Mouse (Mus musculus): ENCODE data around the gene Sirpa. TPM values are rescaled to one million over a fixed set of nuclear protein-coding genes. Genes with fewer than 3 reads are reported as not detected.
A peak's percentile ranks its signal among the peaks of the same experiment; 100 is the strongest.

The Sirpa gene
- polyA plus RNA-seq, 1 experiment from 2014 or later = 16.9 TPM

DNA sequence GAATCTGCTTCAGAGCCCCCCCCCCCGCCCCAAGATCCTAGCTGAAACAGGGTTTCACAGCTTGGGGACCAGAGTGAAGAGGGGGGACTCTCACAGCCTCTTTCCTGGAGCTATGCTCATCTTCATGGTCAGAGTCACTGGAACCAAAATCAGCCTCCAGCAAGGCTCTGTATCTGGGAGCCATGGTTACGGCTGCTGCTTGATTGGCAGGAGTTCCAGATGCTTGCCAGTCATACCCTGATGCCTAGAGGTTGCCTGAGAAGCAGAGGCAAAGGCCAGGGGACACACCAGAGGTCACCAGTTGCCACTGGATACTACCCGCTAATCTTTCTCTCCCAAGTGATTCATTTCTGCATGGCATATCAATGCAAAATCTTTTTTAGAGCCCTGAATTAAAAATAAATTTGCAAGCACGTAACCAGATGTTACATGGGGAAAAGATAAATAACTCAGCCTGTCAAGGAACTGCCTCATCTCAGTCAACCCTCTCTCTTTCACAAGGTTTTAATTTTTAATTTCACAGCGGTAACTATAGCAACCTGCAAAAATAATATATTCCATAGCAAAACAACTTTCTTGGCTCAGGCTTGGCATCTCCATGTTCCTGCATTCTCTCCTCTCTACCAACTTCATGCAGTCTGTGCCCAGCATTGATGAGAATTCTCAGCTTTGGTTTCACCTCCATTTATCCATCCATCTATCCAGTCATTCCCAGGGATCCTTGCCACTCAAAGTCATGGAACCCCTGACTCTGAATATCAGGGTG is 28.5 kb upstream of the Sirpa start:
- H3K9me3 ChIP-seq (replicated peaks) = no peaks in the 10 kb centered on the region
- no peaks in the 10 kb centered on the region for H3K4me1 ChIP-seq
- WGBS = 74% methylated on average over 5 of the region's 5 CpGs
- ATAC-seq = 0 out of 2 replicates have a peak, but pooled peaks have one; percentile 30
- H3K36me3 ChIP-seq (ENCODE audit: poor library complexity, severe bottlenecking) = no peaks in the 10 kb centered on the region
- H3K4me3 ChIP-seq = no peak overlapping the region
- no peaks in the 10 kb centered on the region for H3K27me3 ChIP-seq
- no peak overlapping the region for H3K27ac ChIP-seq
- no peak overlapping the region for H3K9ac ChIP-seq
- H3K4me2 ChIP-seq = no peak overlapping the region

DNA sequence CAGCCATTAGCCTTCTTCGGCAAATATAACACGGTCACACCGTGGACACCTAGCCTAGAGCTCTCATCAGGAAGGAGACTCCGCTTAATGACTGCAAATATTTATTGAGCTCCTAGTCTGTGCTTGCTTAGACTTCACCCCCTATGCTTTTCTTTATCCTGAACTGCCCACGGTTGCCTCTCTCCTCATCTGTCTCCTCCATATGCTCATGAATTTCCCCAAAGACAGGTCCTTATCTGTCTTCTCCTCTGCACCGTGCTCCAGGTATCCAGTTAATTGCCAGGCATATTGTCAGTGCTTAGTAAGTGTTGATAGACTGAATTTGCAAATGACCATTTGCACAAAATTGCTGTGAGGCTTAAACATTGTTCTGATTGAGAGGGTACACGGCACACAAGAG is 23.5 kb upstream of the Sirpa start:
- Histone ChIP-seq H3K36me3 (ENCODE audit: poor library complexity, severe bottlenecking) (no peaks in the 10 kb centered on the region), H3K27ac (no peak overlapping the region), H3K9me3 (replicated peaks) (no peaks in the 10 kb centered on the region), H3K4me2 (no peak overlapping the region), H3K27me3 (no peaks in the 10 kb centered on the region), H3K4me3 (no peak overlapping the region), H3K4me1 (peaks cover 11% of the 10 kb centered on the region), H3K9ac (no peak overlapping the region)
- 83% methylated on average over 7 of the region's 7 CpGs for WGBS
- no peak for ATAC-seq

DNA sequence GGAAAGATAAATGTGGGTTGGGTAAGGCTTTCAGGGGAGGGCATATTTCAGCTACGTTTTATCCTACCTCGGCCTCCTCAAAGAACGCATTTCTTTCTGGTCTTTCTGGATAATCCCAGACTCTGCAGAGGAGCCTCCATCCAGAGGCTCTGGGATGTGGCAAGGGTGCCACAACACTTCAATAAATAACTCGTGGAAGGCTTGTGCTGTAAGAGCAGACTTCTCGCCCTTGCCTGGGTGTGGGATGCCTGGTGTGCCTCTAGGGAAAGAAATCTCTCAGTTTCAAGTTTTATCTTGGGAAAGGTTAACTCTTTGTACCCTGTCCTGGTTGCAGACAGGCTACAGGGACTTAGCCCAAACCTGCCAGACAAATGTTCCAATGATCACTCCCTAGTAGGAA is 23.1 kb upstream of the Sirpa start:
- no peaks in the 10 kb centered on the region for H3K27me3 ChIP-seq
- H3K27ac ChIP-seq = no peak overlapping the region
- H3K36me3 ChIP-seq (ENCODE audit: poor library complexity, severe bottlenecking) = no peaks in the 10 kb centered on the region
- no peak overlapping the region for H3K9ac ChIP-seq
- 81% methylated on average over 5 of the region's 5 CpGs for WGBS
- H3K9me3 ChIP-seq (replicated peaks) = no peaks in the 10 kb centered on the region
- ATAC-seq = no peak
- no peak overlapping the region for H3K4me3 ChIP-seq
- no peak overlapping the region for H3K4me2 ChIP-seq
- H3K4me1 ChIP-seq = peaks cover 16% of the 10 kb centered on the region

- H3K4me1 ChIP-seq = peaks cover 25% of the 10 kb centered on the region
- WGBS = 6% methylated on average over 4 of the region's 4 CpGs
- H3K4me3 ChIP-seq = peak overlapping the region; percentile 34
- peak overlapping the region; percentile 54 for H3K9ac ChIP-seq
- H3K9me3 ChIP-seq (replicated peaks) = no peaks in the 10 kb centered on the region
- peak; percentile 60 for ATAC-seq
- peak overlapping the region; percentile 74 for H3K27ac ChIP-seq
- H3K36me3 ChIP-seq (ENCODE audit: poor library complexity, severe bottlenecking) = no peaks in the 10 kb centered on the region
- peak overlapping the region; percentile 68 for H3K4me2 ChIP-seq
- H3K27me3 ChIP-seq = no peaks in the 10 kb centered on the region
Measured at GRCm38 (mm10) chr2:129573701-129574273, 18.8 kb upstream of the Sirpa start.

- Histone ChIP-seq H3K27me3 (no peaks in the 10 kb centered on the region), H3K9ac (peak overlapping the region; percentile 54), H3K27ac (peak overlapping the region; percentile 74), H3K4me3 (peak overlapping the region; percentile 34), H3K9me3 (replicated peaks) (no peaks in the 10 kb centered on the region), H3K36me3 (ENCODE audit: poor library complexity, severe bottlenecking) (no peaks in the 10 kb centered on the region), H3K4me1 (peaks cover 25% of the 10 kb centered on the region), H3K4me2 (peak overlapping the region; percentile 68)
- 4% methylated on average over 24 of the region's 24 CpGs for WGBS
- peak; percentile 91 for ATAC-seq
Measured at GRCm38 (mm10) chr2:129574395-129575046, 18.1 kb upstream of the Sirpa start.

DNA sequence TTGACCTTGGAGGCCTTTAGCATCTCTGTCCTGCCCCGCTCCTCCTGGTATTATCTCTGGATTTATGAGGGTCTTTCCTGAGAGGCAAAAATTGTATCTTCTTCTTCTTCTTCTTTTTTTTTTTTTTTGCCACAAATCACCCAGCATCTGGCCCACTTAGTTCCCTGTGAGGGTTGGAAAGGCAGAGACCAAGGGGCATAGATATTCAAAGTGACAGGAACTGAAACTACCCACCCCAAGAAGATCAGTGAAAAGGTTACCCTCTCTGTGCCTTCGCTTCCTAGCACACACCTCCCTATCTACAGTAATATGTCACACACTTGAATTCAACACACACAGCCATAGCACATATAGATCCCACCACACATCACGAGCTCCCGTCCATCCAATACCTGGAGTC is 17.5 kb upstream of the Sirpa start:
- peak overlapping the region; percentile 54; the same call in 1 of the 2 replicates for H3K9ac ChIP-seq
- no peaks in the 10 kb centered on the region for H3K27me3 ChIP-seq
- no peak overlapping the region for H3K4me3 ChIP-seq
- H3K36me3 ChIP-seq (ENCODE audit: poor library complexity, severe bottlenecking) = no peaks in the 10 kb centered on the region
- ATAC-seq = no peak
- no peaks in the 10 kb centered on the region for H3K9me3 ChIP-seq (replicated peaks)
- peak overlapping the region; percentile 74 for H3K27ac ChIP-seq
- peaks cover 25% of the 10 kb centered on the region for H3K4me1 ChIP-seq
- H3K4me2 ChIP-seq = peak overlapping the region; percentile 68; the same call in 1 of the 2 replicates
- WGBS = 97% methylated on average over 4 of the region's 4 CpGs

GRCm38 (mm10) chr2:129576611-129577447 is 15.8 kb upstream of the Sirpa start:
- H3K27ac ChIP-seq = no peak overlapping the region
- no peaks in the 10 kb centered on the region for H3K9me3 ChIP-seq (replicated peaks)
- H3K4me2 ChIP-seq = no peak overlapping the region
- no peak for ATAC-seq
- no peak overlapping the region for H3K9ac ChIP-seq
- no peaks in the 10 kb centered on the region for H3K36me3 ChIP-seq (ENCODE audit: poor library complexity, severe bottlenecking)
- H3K4me1 ChIP-seq = peaks cover 25% of the 10 kb centered on the region
- 89% methylated on average over 8 of the region's 8 CpGs for WGBS
- no peaks in the 10 kb centered on the region for H3K27me3 ChIP-seq
- H3K4me3 ChIP-seq = no peak overlapping the region

GRCm38 (mm10) chr2:129580656-129581055 is 12.0 kb upstream of the Sirpa start:
- 79% methylated on average over 4 of the region's 4 CpGs for WGBS
- ATAC-seq = peak; percentile 23; the same call in 1 of the 2 replicates
- Histone ChIP-seq H3K4me3 (no peak overlapping the region), H3K27ac (no peak overlapping the region), H3K9me3 (replicated peaks) (no peaks in the 10 kb centered on the region), H3K27me3 (no peaks in the 10 kb centered on the region), H3K36me3 (ENCODE audit: poor library complexity, severe bottlenecking) (no peaks in the 10 kb centered on the region), H3K4me2 (no peak overlapping the region), H3K9ac (no peak overlapping the region), H3K4me1 (peaks cover 23% of the 10 kb centered on the region)

- Histone ChIP-seq H3K4me1 (peaks cover 27% of the 10 kb centered on the region), H3K4me3 (no peak overlapping the region), H3K27ac (no peak overlapping the region), H3K4me2 (no peak overlapping the region), H3K9me3 (replicated peaks) (no peaks in the 10 kb centered on the region), H3K9ac (no peak overlapping the region), H3K27me3 (no peaks in the 10 kb centered on the region), H3K36me3 (ENCODE audit: poor library complexity, severe bottlenecking) (no peaks in the 10 kb centered on the region)
- WGBS = 70% methylated on average over 3 of the region's 3 CpGs
- ATAC-seq = no peak
Measured at GRCm38 (mm10) chr2:129581826-129582225, 10.8 kb upstream of the Sirpa start.

DNA sequence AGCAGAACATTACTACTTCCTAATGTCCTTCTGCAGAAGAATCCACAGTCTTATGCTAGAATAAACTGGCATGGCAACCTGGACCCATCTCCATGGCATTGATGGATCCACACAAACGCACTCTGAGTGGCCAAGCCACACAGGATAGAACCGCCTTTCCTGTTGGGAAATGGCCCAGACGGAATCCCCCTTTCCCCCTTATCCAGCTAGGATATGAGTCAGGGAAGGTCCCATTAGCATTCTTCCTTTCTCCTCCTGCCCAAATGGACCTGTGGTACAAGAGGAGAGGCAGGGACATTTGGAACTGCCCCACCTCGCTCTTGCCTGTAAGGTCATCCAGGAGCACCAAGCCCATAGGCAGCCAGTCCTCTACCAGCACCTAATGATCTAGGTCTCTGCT is 10.4 kb upstream of the Sirpa start:
- no peak overlapping the region for H3K9ac ChIP-seq
- no peaks in the 10 kb centered on the region for H3K9me3 ChIP-seq (replicated peaks)
- no peak overlapping the region for H3K4me3 ChIP-seq
- H3K36me3 ChIP-seq (ENCODE audit: poor library complexity, severe bottlenecking) = no peaks in the 10 kb centered on the region
- H3K4me1 ChIP-seq = peaks cover 27% of the 10 kb centered on the region
- WGBS = 94% methylated on average over 4 of the region's 4 CpGs
- H3K4me2 ChIP-seq = no peak overlapping the region
- no peaks in the 10 kb centered on the region for H3K27me3 ChIP-seq
- H3K27ac ChIP-seq = no peak overlapping the region
- no peak for ATAC-seq

GRCm38 (mm10) chr2:129584905-129585304 is 7.7 kb upstream of the Sirpa start:
- Histone ChIP-seq H3K9ac (no peak overlapping the region), H3K27me3 (no peaks in the 10 kb centered on the region), H3K4me3 (no peak overlapping the region), H3K4me2 (no peak overlapping the region), H3K4me1 (peaks cover 36% of the 10 kb centered on the region), H3K36me3 (ENCODE audit: poor library complexity, severe bottlenecking) (no peaks in the 10 kb centered on the region), H3K27ac (peak overlapping the region; percentile 25), H3K9me3 (replicated peaks) (no peaks in the 10 kb centered on the region)
- WGBS = 0% methylated on average over 1 of the region's 1 CpGs
- 0 out of 2 replicates have a peak, but pooled peaks have one; percentile 34 for ATAC-seq
